Mouse (Mus musculus): ENCODE data around the gene Megf6.

- no peak for TF ChIP-seq CTCF (IDR thresholded peaks at IDR 0.05; ENCODE audit: borderline replicate concordance, insufficient read depth, low read length)
- TF ChIP-seq POLR2A (IDR thresholded peaks at IDR 0.05; ENCODE audit: low read depth, low read length), result no peak
Measured at GRCm38 (mm10) chr4:154134803-154135202, 35.7 kb upstream of the Megf6 start.
